Mouse (Mus musculus) ES-Bruce4 (cell line): ENCODE measurements around the gene Prkce. TPM values are rescaled to one million over a fixed set of nuclear protein-coding genes. Genes with fewer than 3 reads are reported as not detected.

Experiments used
- H3K27ac ChIP-seq: 2 replicates; pipeline ENCODE4 v1.5.1; 2012; ENCODE audit warnings: low read length, inconsistent platforms; ENCODE audit not compliant: insufficient read depth
- H3K27me3 ChIP-seq: 2 replicates; pipeline ENCODE4 v1.6.1; 2012; ENCODE audit warnings: mild to moderate bottlenecking, low read length, inconsistent platforms; ENCODE audit not compliant: control insufficient read depth, poor library complexity, insufficient read depth, severe bottlenecking
- H3K36me3 ChIP-seq: 2 replicates; pipeline ENCODE4 v1.6.1; 2012; ENCODE audit warnings: inconsistent platforms, mild to moderate bottlenecking, low read length, moderate library complexity; ENCODE audit not compliant: control insufficient read depth, poor library complexity, insufficient read depth, severe bottlenecking
- H3K4me1 ChIP-seq: one replicate; pipeline ENCODE4 v1.8.1; 2011; ENCODE audit warnings: low read length; ENCODE audit not compliant: control insufficient read depth, insufficient read depth
- H3K4me3 ChIP-seq: 2 replicates; pipeline ENCODE4 v1.5.1; 2011; ENCODE audit warnings: low read depth, mild to moderate bottlenecking, low read length
- H3K9ac ChIP-seq: 2 replicates; pipeline ENCODE4 v1.6.1; 2012; ENCODE audit warnings: low read depth, mild to moderate bottlenecking, inconsistent platforms; ENCODE audit not compliant: poor library complexity, severe bottlenecking
- H3K9me3 ChIP-seq: replicated peaks from 2 replicates; pipeline ENCODE4 v1.6.1; 2012; ENCODE audit warnings: mild to moderate bottlenecking, low read length, inconsistent platforms; ENCODE audit not compliant: control insufficient read depth, poor library complexity, insufficient read depth, severe bottlenecking
- CTCF ChIP-seq: IDR thresholded peaks from one replicate; pipeline ENCODE4 v1.8.1; 2011; ENCODE audit warnings: low read depth, low read length
- EP300 ChIP-seq: IDR thresholded peaks from 2 replicates; pipeline ENCODE4 v1.6.1; 2011; ENCODE audit warnings: low read depth, low read length; ENCODE audit not compliant: insufficient read depth
- POLR2A ChIP-seq: IDR thresholded peaks from one replicate; pipeline ENCODE4 v1.8.1; 2011; ENCODE audit warnings: low read length; ENCODE audit not compliant: insufficient read depth
- polyA plus RNA-seq: library from polyadenylated mRNA; stranded (reverse); fragments of >200 nt; gene quantifications from 2 replicates; pipeline ENCODE4 v1.2.4, GENCODE M21; 2011; ENCODE audit warnings: low read depth; ENCODE audit not compliant: missing spikeins, insufficient read depth, insufficient read length

Prkce gene
- polyA plus RNA-seq, 1 experiment: 4.3 TPM

DNA sequence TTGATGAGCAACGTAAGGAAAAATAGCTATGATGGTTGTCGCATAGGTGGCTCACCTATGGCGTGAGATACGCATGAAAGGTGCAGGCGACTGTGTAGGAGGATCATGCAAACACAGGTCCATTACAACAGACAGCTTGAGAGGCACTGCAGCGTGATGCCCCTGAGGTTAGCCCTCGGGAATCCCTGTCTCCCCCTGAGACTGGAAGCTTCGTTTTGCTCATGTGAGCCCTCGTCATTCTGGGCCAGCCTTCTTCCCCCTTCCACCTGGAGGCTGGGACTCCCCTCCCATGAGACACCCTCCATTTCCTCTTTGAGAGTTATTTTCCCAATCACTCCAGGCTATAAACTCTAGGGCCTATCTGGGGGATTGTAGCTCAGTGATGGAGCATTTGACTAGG is 213.9 kb downstream of the Prkce start:
- no peak for TF ChIP-seq CTCF
- TF ChIP-seq EP300: no peak
- no peak overlapping the region for H3K4me3 ChIP-seq
- no peak overlapping the region for H3K9ac ChIP-seq
- no peaks in the 10 kb centered on the region for H3K9me3 ChIP-seq
- H3K27me3 ChIP-seq: no peaks in the 10 kb centered on the region
- peaks cover 4% of the 10 kb centered on the region for H3K4me1 ChIP-seq
- no peaks in the 10 kb centered on the region for H3K36me3 ChIP-seq
- no peak overlapping the region for H3K27ac ChIP-seq

DNA sequence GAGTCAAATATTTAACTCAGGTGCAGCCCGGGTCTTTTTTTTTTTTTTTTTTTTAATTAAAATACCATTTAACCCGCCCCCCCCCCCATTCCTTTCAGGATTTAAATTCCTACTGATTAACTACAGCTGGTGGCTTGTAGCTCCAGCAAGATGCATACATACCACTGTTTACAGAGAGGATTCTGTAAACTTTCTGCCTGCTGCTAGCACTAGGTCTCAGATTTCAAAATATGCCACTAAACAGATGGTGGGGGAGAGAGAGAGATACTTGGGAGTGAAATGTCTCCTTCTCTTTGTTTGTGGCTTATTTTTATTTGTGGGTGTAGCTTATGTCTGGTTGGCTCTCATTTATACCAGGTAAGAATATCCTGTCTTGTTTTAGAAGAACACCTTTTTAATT is 215.3 kb downstream of the Prkce start:
- TF ChIP-seq CTCF: no peak
- no peak for TF ChIP-seq POLR2A
- no peak for TF ChIP-seq EP300
- no peaks in the 10 kb centered on the region for H3K36me3 ChIP-seq
- no peaks in the 10 kb centered on the region for H3K9me3 ChIP-seq
- H3K27me3 ChIP-seq: no peaks in the 10 kb centered on the region
- no peak overlapping the region for H3K4me3 ChIP-seq
- H3K4me1 ChIP-seq: peaks cover 4% of the 10 kb centered on the region
- no peak overlapping the region for H3K9ac ChIP-seq
- H3K27ac ChIP-seq: no peak overlapping the region

DNA sequence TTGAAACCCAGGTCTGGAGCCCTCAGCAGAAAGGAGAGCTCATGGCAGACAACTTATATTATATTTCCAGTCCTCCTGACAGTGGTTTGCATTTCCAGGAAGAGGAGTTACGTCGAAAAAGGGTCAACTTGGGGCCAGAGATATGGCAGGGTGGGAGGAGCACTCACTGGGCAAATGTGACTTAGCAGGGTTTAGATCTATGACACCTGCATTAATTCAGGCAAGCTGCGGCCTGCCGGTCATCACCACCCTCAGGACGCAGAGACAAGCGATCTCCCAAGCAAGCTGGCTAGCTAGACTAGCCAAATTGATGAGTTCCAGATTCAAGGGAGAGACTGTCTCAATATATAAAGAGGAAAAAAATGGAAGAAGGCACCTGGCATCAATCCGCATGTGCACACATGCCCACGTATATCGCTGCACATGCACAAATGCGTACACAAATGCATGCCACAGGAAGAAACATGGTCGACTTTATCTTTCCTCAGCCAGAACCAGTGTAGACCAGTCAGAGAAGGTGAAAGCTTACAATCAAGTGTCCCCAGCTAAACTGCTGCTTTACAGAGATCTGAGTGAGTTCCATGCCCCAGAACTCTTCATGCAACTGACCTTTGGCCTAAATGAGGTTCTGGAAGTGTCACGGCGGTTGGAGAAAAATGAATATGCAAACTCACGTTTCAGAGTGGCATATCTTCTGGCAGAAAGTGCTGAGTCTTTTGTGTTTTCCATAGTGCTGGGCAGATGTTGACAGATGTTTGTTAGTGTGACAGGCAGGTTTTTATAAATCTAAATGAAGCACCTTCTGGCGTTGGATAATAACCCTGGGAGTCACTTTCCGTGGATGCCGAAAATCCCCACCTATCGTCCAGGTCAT is 216.4 kb downstream of the Prkce start:
- Histone ChIP-seq H3K36me3 (no peaks in the 10 kb centered on the region), H3K9ac (no peak overlapping the region), H3K27ac (no peak overlapping the region), H3K9me3 (no peaks in the 10 kb centered on the region), H3K27me3 (no peaks in the 10 kb centered on the region), H3K4me1 (peaks cover 2% of the 10 kb centered on the region), H3K4me3 (no peak overlapping the region)
- TF ChIP-seq CTCF (no peak), POLR2A (no peak), EP300 (no peak)

DNA sequence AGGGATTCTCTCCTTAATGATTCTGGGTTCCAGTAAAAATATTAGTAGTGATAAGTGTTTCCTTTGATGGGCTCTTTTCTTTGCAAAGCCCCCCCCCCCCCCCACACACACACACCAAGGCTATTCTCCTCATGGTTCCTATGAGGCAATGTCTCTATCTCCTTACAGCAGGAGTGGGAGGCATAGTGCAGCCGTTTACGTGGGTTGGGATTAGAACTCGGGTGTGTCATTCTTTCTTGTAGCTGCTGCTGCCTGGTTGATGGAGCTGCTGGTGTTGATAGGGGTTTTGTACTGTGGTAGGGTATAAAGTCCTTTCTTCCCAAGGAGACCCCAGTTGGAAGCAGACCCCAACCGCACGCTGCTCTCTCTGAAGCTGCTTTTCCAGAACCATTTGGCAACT is 224.9 kb downstream of the Prkce start:
- no peak overlapping the region for H3K9ac ChIP-seq
- H3K9me3 ChIP-seq: no peaks in the 10 kb centered on the region
- H3K27me3 ChIP-seq: no peaks in the 10 kb centered on the region
- H3K4me1 ChIP-seq: no peaks in the 10 kb centered on the region
- no peaks in the 10 kb centered on the region for H3K36me3 ChIP-seq
- H3K27ac ChIP-seq: no peak overlapping the region
- TF ChIP-seq EP300 (no peak), CTCF (no peak), POLR2A (no peak)
- no peak overlapping the region for H3K4me3 ChIP-seq

DNA sequence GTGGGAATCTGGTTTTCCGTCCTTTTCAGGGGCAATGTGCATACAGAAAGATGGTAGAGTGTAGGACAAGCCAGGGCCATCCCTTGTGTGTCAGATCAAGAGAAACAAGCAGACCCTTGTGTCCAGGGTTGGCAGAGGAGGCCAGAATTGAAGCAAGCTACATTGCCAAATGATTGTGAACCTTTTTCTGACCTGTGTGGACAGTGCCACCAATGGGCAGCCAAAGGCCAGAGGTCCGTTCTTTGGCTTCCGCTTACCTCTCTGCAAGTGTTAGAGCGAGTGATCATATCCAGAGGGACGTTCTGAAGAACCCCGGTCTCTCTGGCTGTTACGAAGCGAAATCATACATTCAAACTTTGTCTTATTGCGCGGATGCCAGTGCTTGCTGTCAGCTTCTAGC is 225.6 kb downstream of the Prkce start:
- no peak for TF ChIP-seq CTCF
- TF ChIP-seq POLR2A: no peak
- TF ChIP-seq EP300: no peak
- no peak overlapping the region for H3K27ac ChIP-seq
- H3K9me3 ChIP-seq: no peaks in the 10 kb centered on the region
- H3K36me3 ChIP-seq: no peaks in the 10 kb centered on the region
- H3K4me3 ChIP-seq: no peak overlapping the region
- H3K27me3 ChIP-seq: no peaks in the 10 kb centered on the region
- no peak overlapping the region for H3K9ac ChIP-seq
- H3K4me1 ChIP-seq: no peaks in the 10 kb centered on the region

- TF ChIP-seq POLR2A (no peak), EP300 (no peak), CTCF (no peak)
- Histone ChIP-seq H3K36me3 (no peaks in the 10 kb centered on the region), H3K4me3 (no peak overlapping the region), H3K4me1 (no peaks in the 10 kb centered on the region), H3K9ac (no peak overlapping the region), H3K9me3 (no peaks in the 10 kb centered on the region), H3K27me3 (no peaks in the 10 kb centered on the region), H3K27ac (no peak overlapping the region)
These were observed 229.5 kb downstream of the Prkce start for GRCm38 (mm10) chr17:86397097-86397496.
